Mouse (Mus musculus): ENCODE data around the gene 9630041A04Rik.

DNA sequence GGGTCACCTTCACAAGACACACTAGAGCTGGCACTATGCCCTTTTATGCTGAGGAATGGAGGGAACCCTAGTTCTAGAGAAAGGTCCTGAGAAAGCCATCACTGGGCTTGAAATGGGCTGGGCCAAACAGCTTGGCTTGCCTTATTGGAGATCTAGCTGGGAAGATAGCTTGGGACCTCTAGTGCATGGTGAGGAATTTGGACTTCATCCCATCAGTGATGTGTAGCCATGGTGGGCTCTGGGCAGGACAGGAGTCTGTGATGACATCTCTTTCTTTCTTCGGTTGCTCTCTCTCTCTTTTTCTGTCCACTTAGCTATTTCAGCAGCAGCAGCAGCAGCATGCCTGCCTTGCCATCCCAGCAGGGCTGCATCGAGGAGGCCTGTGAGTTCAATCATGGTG is 53.4 kb downstream of the 9630041A04Rik start:
- no peak for TF ChIP-seq ZC3H11A (IDR thresholded peaks at IDR 0.05; ENCODE audit: borderline replicate concordance, low read depth, low read length)
- TF ChIP-seq HCFC1 (IDR thresholded peaks at IDR 0.05; ENCODE audit: borderline replicate concordance, insufficient read depth, low read length): no peak
